Mouse (Mus musculus): ENCODE results near the gene Wdr48. TPM values are rescaled to one million over a fixed set of nuclear protein-coding genes. Genes with fewer than 3 reads are reported as not detected.

Wdr48 gene
- polyA plus RNA-seq, 1 experiment from 2014 or later, result 36.1 TPM

Other genes with a start within 250 kb of the Wdr48 start
- gene Scn10a, start 175.6 kb upstream of the Wdr48 start, polyA plus RNA-seq (2014; fragmentation: Nextera tagmentation; extraction: Ambion mirVana), result 1.1 and 1.4 TPM in 2 replicates
- 0.11 TPM in 1 of 2 replicates, not detected in the other for gene Scn11a, start 69.4 kb upstream of the Wdr48 start, polyA plus RNA-seq (2014; fragmentation: Nextera tagmentation; extraction: Ambion mirVana)
- gene Gorasp1, start 42.7 kb downstream of the Wdr48 start, polyA plus RNA-seq (2014; fragmentation: Nextera tagmentation; extraction: Ambion mirVana), result 19.5 and 23.2 TPM in 2 replicates
- gene Ttc21a, start 42.7 kb downstream of the Wdr48 start, polyA plus RNA-seq (2014; fragmentation: Nextera tagmentation; extraction: Ambion mirVana), result 0.07 and 0.49 TPM in 2 replicates
- gene Csrnp1, start 89.8 kb downstream of the Wdr48 start, polyA plus RNA-seq (2014; fragmentation: Nextera tagmentation; extraction: Ambion mirVana), result 1.7 and 3.2 TPM in 2 replicates
- gene Xirp1, start 128.7 kb downstream of the Wdr48 start, polyA plus RNA-seq (2014; fragmentation: Nextera tagmentation; extraction: Ambion mirVana), result 57.1 and 59.9 TPM in 2 replicates
- 7.5 and 9.0 TPM in 2 replicates for gene Cx3cr1, start 175.0 kb downstream of the Wdr48 start, polyA plus RNA-seq (2014; fragmentation: Nextera tagmentation; extraction: Ambion mirVana)
- gene Ccr8, start 197.2 kb downstream of the Wdr48 start, polyA plus RNA-seq (2014; fragmentation: Nextera tagmentation; extraction: Ambion mirVana), result 0.18 TPM in 1 of 2 replicates, not detected in the other
- 15.9 and 19.5 TPM in 2 replicates for gene Slc25a38, start 215.5 kb downstream of the Wdr48 start, polyA plus RNA-seq (2014; fragmentation: Nextera tagmentation; extraction: Ambion mirVana)
- 1,085 and 1,200 TPM in 2 replicates for gene Rpsa, start 232.8 kb downstream of the Wdr48 start, polyA plus RNA-seq (2014; fragmentation: Nextera tagmentation; extraction: Ambion mirVana)